Mouse (Mus musculus): ENCODE measurements at regions not wholly inside any gene's neighbourhood (a gene's known extent, or its start where the extent isn't known, plus 50 kb on each side); places are given as distances from the start of the nearest gene placed in this dataset.

- TF ChIP-seq TCF12 (IDR thresholded peaks at IDR 0.05; ENCODE audit: low read depth, low read length), result no peak
- TF ChIP-seq SIN3A (IDR thresholded peaks at IDR 0.05; ENCODE audit: low read length), result no peak
- TF ChIP-seq CTCF (IDR thresholded peaks at IDR 0.05 in 2 of 3, conservative IDR thresholded peaks at IDR 0.05 in 1 of 3; ENCODE audit: control insufficient read depth in 1 of 3, insufficient read depth in 1 of 3, low read depth in 2 of 3, low read length in 3 of 3, poor library complexity in 1 of 3, severe bottlenecking in 1 of 3), result peak; percentile 32 to 43 (median 43); a peak in 5 of 6 replicates
- no peak for TF ChIP-seq MYC (IDR thresholded peaks at IDR 0.05; ENCODE audit: low read depth, low read length)
- no peak for TF ChIP-seq POLR2AphosphoS2 (IDR thresholded peaks at IDR 0.05; ENCODE audit: low read length)
- TF ChIP-seq ZC3H11A (IDR thresholded peaks at IDR 0.05; ENCODE audit: low read depth, low read length), result 0 out of 2 replicates have a peak, but pooled peaks have one; percentile 12
These were observed 701.3 kb downstream of the Rab28 start for GRCm38 (mm10) chr5:41006692-41007091.

Data from MEL (cell line).